Mouse (Mus musculus) MEL (cell line): ENCODE results near the gene Olfr1412. TPM values are rescaled to one million over a fixed set of nuclear protein-coding genes. Genes with fewer than 3 reads are reported as not detected.

Experiments used
- DNase-seq: peaks from one replicate; pipeline ENCODE4 v3.0.0; 2011; ENCODE audit warnings: low read depth, low spot score
- H3K27ac ChIP-seq: 2 replicates; pipeline ENCODE4 v1.5.1; 2012; ENCODE audit warnings: low read depth, mild to moderate bottlenecking, control low read depth, low read length, moderate library complexity; ENCODE audit not compliant: control insufficient read depth
- H3K27me3 ChIP-seq, 2 experiments: fragments of 150-350 bp in 1 of 2; sonication (generic) in 1 of 2; 2 replicates each; pipeline ENCODE4 v1.6.1; 2012; ENCODE audit warnings: low read length in 2 of 2, mild to moderate bottlenecking in 2 of 2, improper control_type of control experiment in 1 of 2, moderate library complexity in 1 of 2; ENCODE audit not compliant: insufficient read depth in 2 of 2, control insufficient read depth in 1 of 2
- H3K36me3 ChIP-seq, 2 experiments: 2 replicates each; pipeline ENCODE4 v1.6.1; 2012 to 2014; ENCODE audit warnings: low read length in 2 of 2, improper control_type of control experiment in 1 of 2, inconsistent platforms in 1 of 2, mild to moderate bottlenecking in 1 of 2; ENCODE audit not compliant: insufficient read depth in 2 of 2, control insufficient read depth in 1 of 2
- H3K4me1 ChIP-seq, 2 experiments: fragments of 150-350 bp in 1 of 2; sonication (generic) in 1 of 2; 2 replicates each; pipeline ENCODE4 v1.6.1; 2012; ENCODE audit warnings: low read length in 2 of 2, improper control_type of control experiment in 1 of 2, mild to moderate bottlenecking in 1 of 2; ENCODE audit not compliant: insufficient read depth in 2 of 2, control insufficient read depth in 1 of 2
- H3K4me3 ChIP-seq, 2 experiments: fragments of 150-350 bp in 1 of 2; sonication (generic) in 1 of 2; 2 replicates each; pipeline ENCODE4 v1.5.1; 2012; ENCODE audit warnings: low read depth in 2 of 2, low read length in 2 of 2, mild to moderate bottlenecking in 2 of 2, moderate library complexity in 2 of 2, control low read depth in 1 of 2, improper control_type of control experiment in 1 of 2; ENCODE audit not compliant: control insufficient read depth in 1 of 2, insufficient read depth in 1 of 2
- H3K79me2 ChIP-seq: 2 replicates; pipeline ENCODE4 v1.6.1; 2012; ENCODE audit warnings: mild to moderate bottlenecking, low read length, moderate library complexity; ENCODE audit not compliant: control insufficient read depth, poor library complexity, insufficient read depth
- H3K9ac ChIP-seq: 2 replicates; pipeline ENCODE4 v1.6.1; 2012; ENCODE audit warnings: low read depth, mild to moderate bottlenecking, control low read depth, low read length, moderate library complexity; ENCODE audit not compliant: control insufficient read depth, poor library complexity, severe bottlenecking
- H3K9me3 ChIP-seq: fragments of 150-350 bp; sonication (generic); replicated peaks from 2 replicates; pipeline ENCODE4 v1.6.1; 2012; ENCODE audit warnings: mild to moderate bottlenecking, low read length, improper control_type of control experiment, moderate library complexity; ENCODE audit not compliant: insufficient read depth
- CHD2 ChIP-seq: IDR thresholded peaks from 2 replicates; pipeline ENCODE4 v1.6.1; 2011; ENCODE audit warnings: low read length, improper control_type of control experiment
- CTCF ChIP-seq, 3 experiments: IDR thresholded peaks in 2 of 3; conservative IDR thresholded peaks in 1 of 3; 2 replicates each; pipeline ENCODE4 v1.5.1; 2011 to 2012; ENCODE audit warnings: low read length in 3 of 3, low read depth in 2 of 3, mild to moderate bottlenecking in 2 of 3, improper control_type of control experiment in 1 of 3, inconsistent platforms in 1 of 3, mixed read lengths in 1 of 3, moderate library complexity in 1 of 3; ENCODE audit not compliant: control insufficient read depth in 1 of 3, insufficient read depth in 1 of 3, poor library complexity in 1 of 3, severe bottlenecking in 1 of 3
- E2F4 ChIP-seq: IDR thresholded peaks from 2 replicates; pipeline ENCODE4 v1.6.1; 2011; ENCODE audit warnings: low read depth, low read length, improper control_type of control experiment, borderline replicate concordance
- ELF1 ChIP-seq: IDR thresholded peaks from 2 replicates; pipeline ENCODE4 v1.6.1; 2014; ENCODE audit warnings: low read depth, mild to moderate bottlenecking, inconsistent platforms, low read length, improper control_type of control experiment, moderate library complexity
- EP300 ChIP-seq, 2 experiments: IDR thresholded peaks; 2 replicates each; pipeline ENCODE4 v1.6.1; 2011; ENCODE audit warnings: improper control_type of control experiment in 2 of 2, low read length in 2 of 2, low read depth in 1 of 2, mild to moderate bottlenecking in 1 of 2
- ETS1 ChIP-seq: IDR thresholded peaks from 2 replicates; pipeline ENCODE4 v1.6.1; 2012; ENCODE audit warnings: low read depth, mild to moderate bottlenecking, inconsistent platforms, low read length, improper control_type of control experiment, moderate library complexity
- GABPA ChIP-seq: IDR thresholded peaks from 2 replicates; pipeline ENCODE4 v1.6.1; 2012; ENCODE audit warnings: low read depth, mild to moderate bottlenecking, inconsistent platforms, low read length, improper control_type of control experiment, moderate library complexity
- HCFC1 ChIP-seq: IDR thresholded peaks from 2 replicates; pipeline ENCODE4 v1.6.1; 2012; ENCODE audit warnings: low read depth, mild to moderate bottlenecking, inconsistent platforms, low read length, improper control_type of control experiment, moderate library complexity
- KAT2A ChIP-seq: conservative IDR thresholded peaks from 2 replicates; pipeline ENCODE4 v1.6.1; 2012; ENCODE audit warnings: low read depth, low read length, improper control_type of control experiment, inconsistent platforms
- MAX ChIP-seq: IDR thresholded peaks from 2 replicates; pipeline ENCODE4 v1.6.1; 2011; ENCODE audit warnings: low read length, improper control_type of control experiment
- MYB ChIP-seq: IDR thresholded peaks from 2 replicates; pipeline ENCODE4 v1.6.1; 2011; ENCODE audit warnings: mild to moderate bottlenecking, low read depth, low read length, improper control_type of control experiment
- NELFE ChIP-seq: IDR thresholded peaks from 2 replicates; pipeline ENCODE4 v1.6.1; 2011; ENCODE audit warnings: low read depth, low read length, improper control_type of control experiment
- NRF1 ChIP-seq: IDR thresholded peaks from 2 replicates; pipeline ENCODE4 v1.6.1; 2014; ENCODE audit warnings: low read depth, mild to moderate bottlenecking, inconsistent platforms, low read length, improper control_type of control experiment, moderate library complexity; ENCODE audit not compliant: poor library complexity, insufficient read depth, severe bottlenecking
- POLR2A ChIP-seq, 2 experiments: IDR thresholded peaks; 2 replicates each; pipeline ENCODE4 v1.6.1; 2011 to 2012; ENCODE audit warnings: low read length in 2 of 2, mild to moderate bottlenecking in 2 of 2, control low read depth in 1 of 2, improper control_type of control experiment in 1 of 2, low read depth in 1 of 2, moderate library complexity in 1 of 2; ENCODE audit not compliant: control insufficient read depth in 1 of 2, insufficient read depth in 1 of 2, poor library complexity in 1 of 2
- RAD21 ChIP-seq: IDR thresholded peaks from 2 replicates; pipeline ENCODE4 v1.6.1; 2011; ENCODE audit warnings: mild to moderate bottlenecking, low read depth, low read length, improper control_type of control experiment
- RCOR1 ChIP-seq: IDR thresholded peaks from 2 replicates; pipeline ENCODE4 v1.6.1; 2012; ENCODE audit warnings: low read depth, mild to moderate bottlenecking, inconsistent platforms, low read length, improper control_type of control experiment
- SIN3A ChIP-seq: IDR thresholded peaks from 2 replicates; pipeline ENCODE4 v1.6.1; 2012; ENCODE audit warnings: low read length, improper control_type of control experiment, inconsistent platforms
- SMC3 ChIP-seq: IDR thresholded peaks from 2 replicates; pipeline ENCODE4 v1.6.1; 2011; ENCODE audit warnings: low read depth, low read length, improper control_type of control experiment
- TBP ChIP-seq: IDR thresholded peaks from 2 replicates; pipeline ENCODE4 v1.8.0; 2011; ENCODE audit warnings: low read depth, low read length, improper control_type of control experiment
- USF1 ChIP-seq: IDR thresholded peaks from 2 replicates; pipeline ENCODE4 v1.6.1; 2014; ENCODE audit warnings: low read depth, mild to moderate bottlenecking, inconsistent platforms, low read length, improper control_type of control experiment, moderate library complexity
- ZC3H11A ChIP-seq: IDR thresholded peaks from 2 replicates; pipeline ENCODE4 v1.6.1; 2012; ENCODE audit warnings: low read depth, mild to moderate bottlenecking, inconsistent platforms, low read length, improper control_type of control experiment
- ZNF384 ChIP-seq: IDR thresholded peaks from 2 replicates; pipeline ENCODE4 v1.6.1; 2012; ENCODE audit warnings: low read depth, mild to moderate bottlenecking, inconsistent platforms, low read length, improper control_type of control experiment
- polyA plus RNA-seq, 2 experiments: library from polyadenylated mRNA; stranded (reverse) in 1 of 2; unstranded in 1 of 2; fragments of >175 nt in 1 of 2; fragments of >200 nt in 1 of 2; gene quantifications; 2 replicates each; pipeline versions ENCODE4 v1.2.1 to v1.2.4; 2012; ENCODE audit warnings: low replicate concordance in 2 of 2, low read depth in 1 of 2; ENCODE audit not compliant: insufficient read length in 2 of 2, insufficient read depth in 1 of 2, missing spikeins in 1 of 2
- total RNA-seq: library from RNA; depleted of rRNA; stranded (reverse); fragments of 300-350 nt; gene quantifications from 2 replicates; pipeline ENCODE4 v1.2.3, GENCODE M21; 2012

Olfr1412 gene
- total and polyA plus RNA-seq, 3 experiments, result not detected

DNA sequence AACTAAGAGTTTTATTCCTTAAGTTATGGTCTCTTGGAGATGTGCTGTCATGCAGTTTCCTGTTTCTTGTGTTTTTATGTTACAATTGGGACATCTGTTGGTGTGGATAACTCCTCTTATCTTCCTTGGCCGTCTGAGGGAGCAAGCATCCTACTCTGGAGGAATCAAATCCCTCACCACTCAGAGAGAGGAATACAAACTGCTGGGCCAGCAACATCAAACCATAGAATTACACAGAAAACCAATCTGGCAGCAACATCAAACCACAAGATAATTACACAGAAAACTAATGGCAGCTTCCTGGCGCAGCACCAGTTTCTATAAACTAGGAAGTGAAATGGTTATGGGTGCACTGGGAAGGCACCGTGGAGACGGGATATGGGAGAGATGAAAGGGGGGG is 42.6 kb downstream of the Olfr1412 start (continued):
- TF ChIP-seq MAX (no peak), POLR2A (IDR thresholded peaks at IDR 0.05; ENCODE audit: control insufficient read depth in 1 of 2, insufficient read depth in 1 of 2, low read depth in 1 of 2, low read length in 2 of 2, poor library complexity in 1 of 2) (no peak), RCOR1 (peak; percentile 53; the same call in 1 of the 2 replicates), MYB (no peak), SIN3A (no peak), CHD2 (no peak), NELFE (no peak), EP300 (IDR thresholded peaks at IDR 0.05; ENCODE audit: low read depth in 1 of 2, low read length in 2 of 2) (peak; percentile 37 to 60; a peak in 3 of 4 replicates), E2F4 (no peak)

GRCm38 (mm10) chr1:92632196-92632595 is 46.6 kb downstream of the Olfr1412 start:
- TF ChIP-seq SIN3A (no peak), KAT2A (no peak), ELF1 (no peak), CTCF (IDR thresholded peaks at IDR 0.05 in 2 of 3, conservative IDR thresholded peaks at IDR 0.05 in 1 of 3; ENCODE audit: control insufficient read depth in 1 of 3, insufficient read depth in 1 of 3, low read depth in 2 of 3, low read length in 3 of 3, poor library complexity in 1 of 3, severe bottlenecking in 1 of 3) (no peak), NRF1 (no peak), ETS1 (no peak)
- Histone ChIP-seq H3K27me3 (no peaks in the 10 kb centered on the region), H3K27ac (no peak overlapping the region), H3K4me3 (no peak overlapping the region), H3K36me3 (peaks cover 0 to 2% of the 10 kb centered on the region in 2 experiments; a peak in 1 of 4 replicates), H3K4me1 (peaks cover 0 to 7% of the 10 kb centered on the region in 2 experiments; a peak in 1 of 4 replicates), H3K9me3 (no peaks in the 10 kb centered on the region), H3K9ac (no peak overlapping the region), H3K79me2 (no peaks in the 10 kb centered on the region)
- no peak for DNase-seq

GRCm38 (mm10) chr1:92632948-92633347 is 47.4 kb downstream of the Olfr1412 start:
- Histone ChIP-seq H3K36me3 (peaks cover 0 to 2% of the 10 kb centered on the region in 2 experiments; a peak in 1 of 4 replicates), H3K9me3 (no peaks in the 10 kb centered on the region), H3K27me3 (no peaks in the 10 kb centered on the region), H3K79me2 (no peaks in the 10 kb centered on the region), H3K9ac (no peak overlapping the region), H3K4me1 (peaks cover 0 to 4% of the 10 kb centered on the region in 2 experiments; a peak in 1 of 4 replicates), H3K27ac (no peak overlapping the region), H3K4me3 (no peak overlapping the region)
- TF ChIP-seq GABPA (no peak), CHD2 (no peak), CTCF (IDR thresholded peaks at IDR 0.05 in 2 of 3, conservative IDR thresholded peaks at IDR 0.05 in 1 of 3; ENCODE audit: control insufficient read depth in 1 of 3, insufficient read depth in 1 of 3, low read depth in 2 of 3, low read length in 3 of 3, poor library complexity in 1 of 3, severe bottlenecking in 1 of 3) (peak; percentile 14 to 41 (median 29); a peak in 3 of 6 replicates), ZNF384 (no peak), USF1 (no peak), SMC3 (peak; percentile 41), TBP (0 out of 2 replicates have a peak, but pooled peaks have one; percentile 24), ZC3H11A (no peak), HCFC1 (no peak), RAD21 (peak; percentile 12; the same call in 1 of the 2 replicates)
- peak; percentile 61 for DNase-seq
